Mouse (Mus musculus) testis, adult 2 months (tissue): ENCODE measurements around the gene Atoh7.

Source experiments
- CTCF ChIP-seq: fragments of 200-500 bp; IDR thresholded peaks from 2 replicates; pipeline ENCODE4 v1.5.1; 2012; ENCODE audit warnings: low read depth, mild to moderate bottlenecking, inconsistent platforms, low read length, moderate library complexity; ENCODE audit not compliant: control insufficient read depth, insufficient read depth, insufficient replicate concordance
- POLR2A ChIP-seq: fragments of 200-500 bp; IDR thresholded peaks from 2 replicates; pipeline ENCODE4 v1.6.1; 2012; ENCODE audit warnings: low read depth, mild to moderate bottlenecking, inconsistent platforms, low read length, moderate library complexity; ENCODE audit not compliant: control insufficient read depth

DNA sequence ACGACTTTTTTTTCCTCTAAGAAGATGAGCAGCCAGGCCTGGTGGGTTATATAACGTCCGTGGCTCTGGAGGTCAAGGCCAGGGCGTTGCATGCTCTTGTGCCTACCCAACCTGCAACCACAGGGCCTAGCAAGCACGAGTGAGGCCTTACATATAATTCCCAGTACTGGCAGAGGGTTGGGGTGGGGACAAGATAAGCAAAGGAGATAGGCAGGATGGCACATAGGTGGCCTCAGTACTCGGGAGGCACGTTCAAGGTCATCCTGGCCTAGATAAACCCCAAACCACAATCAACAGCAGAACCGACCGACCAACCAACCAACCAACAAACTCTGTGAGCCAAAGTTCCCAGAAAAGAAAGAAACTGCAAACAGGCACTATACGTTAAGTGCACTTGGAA, 13.1 kb upstream of the Atoh7 start:
- TF ChIP-seq CTCF (no peak), POLR2A (no peak)
